Mouse (Mus musculus): Measurements from ENCODE around the gene Gm20388. TPM values are rescaled to one million over a fixed set of nuclear protein-coding genes. Genes with fewer than 3 reads are reported as not detected.
"Not testable (repeated sequence)": the region's sequence is repeated elsewhere in the genome, so short reads cannot be mapped to it uniquely, and the experiment has no call there.

Gene Gm20388
- polyA plus RNA-seq, 1 experiment from 2014 or later: 5.3 TPM

- no peak overlapping the region for H3K4me3 ChIP-seq (ENCODE audit: low read depth, low read length)
- no peak overlapping the region for H3K4me2 ChIP-seq
- H3K9ac ChIP-seq (ENCODE audit: low read depth, low read length): no peak overlapping the region
- H3K9me3 ChIP-seq (ENCODE audit: control insufficient read depth, low read length): no peaks in the 10 kb centered on the region
- peaks cover 6% of the 10 kb centered on the region; the same call in 1 of the 2 replicates for H3K36me3 ChIP-seq (ENCODE audit: control insufficient read depth, insufficient read depth, low read length)
- WGBS: 30% methylated on average over 7 of the region's 10 CpGs
- no peaks in the 10 kb centered on the region for H3K4me1 ChIP-seq (replicated peaks; ENCODE audit: control insufficient read depth, insufficient read depth, low read length)
- H3K27ac ChIP-seq (ENCODE audit: low read depth, low read length): no peak overlapping the region
- no peak for DNase-seq (ENCODE audit: low spot score)
- no peak for ATAC-seq (replicated peaks; ENCODE audit: low FRiP score)
- peaks cover 10% of the 10 kb centered on the region for H3K27me3 ChIP-seq (replicated peaks; ENCODE audit: control insufficient read depth, insufficient read depth, low read length)
These were observed 3626.3 kb downstream of the Gm20388 start for GRCm38 (mm10) chr8:123536990-123537380.

DNA sequence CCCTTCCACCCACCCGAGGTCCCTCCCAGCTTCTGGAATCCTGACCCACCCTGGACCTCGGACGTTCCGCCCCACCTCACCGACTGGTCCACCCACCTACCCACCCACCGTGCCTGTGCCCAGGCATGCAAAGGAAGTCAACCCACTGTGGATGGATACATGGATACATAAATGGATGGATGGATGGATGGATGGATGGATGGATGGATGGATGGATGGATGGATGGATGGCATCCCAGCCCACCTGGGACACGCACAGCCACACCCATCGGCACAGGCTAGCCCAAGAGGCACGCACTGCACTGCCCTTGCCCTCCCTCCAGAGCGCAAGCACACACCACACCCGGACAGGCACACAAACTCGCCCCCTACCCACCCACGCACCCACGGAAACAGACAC lies 3627.0 kb downstream of the Gm20388 start:
- not testable (repeated sequence) for H3K27ac ChIP-seq (ENCODE audit: low read depth, low read length); H3K9me3 ChIP-seq (ENCODE audit: control insufficient read depth, low read length); ATAC-seq (replicated peaks; ENCODE audit: low FRiP score); DNase-seq (ENCODE audit: low spot score); H3K36me3 ChIP-seq (ENCODE audit: control insufficient read depth, insufficient read depth, low read length); H3K4me2 ChIP-seq; H3K4me3 ChIP-seq (ENCODE audit: low read depth, low read length); H3K4me1 ChIP-seq (replicated peaks; ENCODE audit: control insufficient read depth, insufficient read depth, low read length); H3K9ac ChIP-seq (ENCODE audit: low read depth, low read length); H3K27me3 ChIP-seq (replicated peaks; ENCODE audit: control insufficient read depth, insufficient read depth, low read length)
- 74% methylated on average over 3 of the region's 14 CpGs for WGBS

DNA sequence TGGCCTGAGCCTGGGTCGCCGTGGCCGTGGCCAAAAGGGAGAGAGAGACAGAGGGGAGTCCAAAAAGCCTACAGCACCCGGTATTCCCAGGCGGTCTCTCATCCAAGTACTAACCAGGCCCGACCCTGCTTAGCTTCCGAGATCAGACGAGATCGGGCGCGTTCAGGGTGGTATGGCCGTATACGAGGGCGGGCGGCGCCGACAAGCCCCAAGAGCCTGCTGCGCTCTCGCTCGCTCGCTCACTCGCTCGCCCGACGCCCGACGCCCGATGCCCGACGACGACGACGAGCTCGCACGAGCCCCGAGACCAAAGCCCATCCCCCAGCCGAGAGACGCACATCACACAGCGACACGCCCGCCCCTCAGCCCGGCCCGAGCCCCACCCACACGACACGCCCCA lies 3653.6 kb downstream of the Gm20388 start:
- H3K9me3 ChIP-seq (ENCODE audit: control insufficient read depth, low read length); H3K4me1 ChIP-seq (replicated peaks; ENCODE audit: control insufficient read depth, insufficient read depth, low read length); H3K9ac ChIP-seq (ENCODE audit: low read depth, low read length); DNase-seq (ENCODE audit: low spot score); H3K27me3 ChIP-seq (replicated peaks; ENCODE audit: control insufficient read depth, insufficient read depth, low read length); H3K27ac ChIP-seq (ENCODE audit: low read depth, low read length); ATAC-seq (replicated peaks; ENCODE audit: low FRiP score); H3K36me3 ChIP-seq (ENCODE audit: control insufficient read depth, insufficient read depth, low read length); H3K4me3 ChIP-seq (ENCODE audit: low read depth, low read length); H3K4me2 ChIP-seq: not testable (repeated sequence)
- WGBS: no CpG with 5 or more reads among the region's 45 CpGs

DNA sequence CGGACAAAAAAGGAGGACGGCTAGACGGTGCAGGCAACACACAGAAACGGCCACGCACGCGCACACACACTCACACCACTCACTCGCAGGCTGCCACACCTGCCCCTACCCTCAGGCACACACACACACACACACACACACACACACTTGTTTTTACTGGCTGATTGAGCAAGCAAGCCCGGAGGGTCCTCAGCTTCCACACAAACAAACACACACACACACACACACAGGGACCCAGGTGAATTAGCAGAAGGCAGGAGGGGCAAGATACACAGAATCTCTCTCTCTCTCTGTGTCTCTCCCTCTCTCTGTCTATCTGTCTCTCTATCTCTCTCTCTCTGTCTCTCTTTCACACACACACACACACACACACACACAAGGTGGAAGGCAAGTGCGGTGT lies 3664.7 kb downstream of the Gm20388 start:
- H3K4me3 ChIP-seq (ENCODE audit: low read depth, low read length); H3K27me3 ChIP-seq (replicated peaks; ENCODE audit: control insufficient read depth, insufficient read depth, low read length); H3K27ac ChIP-seq (ENCODE audit: low read depth, low read length); H3K36me3 ChIP-seq (ENCODE audit: control insufficient read depth, insufficient read depth, low read length); H3K9ac ChIP-seq (ENCODE audit: low read depth, low read length); H3K4me1 ChIP-seq (replicated peaks; ENCODE audit: control insufficient read depth, insufficient read depth, low read length); H3K4me2 ChIP-seq; DNase-seq (ENCODE audit: low spot score); ATAC-seq (replicated peaks; ENCODE audit: low FRiP score); H3K9me3 ChIP-seq (ENCODE audit: control insufficient read depth, low read length): not testable (repeated sequence)
- WGBS: 40% methylated on average over 1 of the region's 10 CpGs

- ATAC-seq (replicated peaks; ENCODE audit: low FRiP score); DNase-seq (ENCODE audit: low spot score); H3K9ac ChIP-seq (ENCODE audit: low read depth, low read length); H3K36me3 ChIP-seq (ENCODE audit: control insufficient read depth, insufficient read depth, low read length); H3K27ac ChIP-seq (ENCODE audit: low read depth, low read length); H3K4me2 ChIP-seq; H3K27me3 ChIP-seq (replicated peaks; ENCODE audit: control insufficient read depth, insufficient read depth, low read length); H3K4me1 ChIP-seq (replicated peaks; ENCODE audit: control insufficient read depth, insufficient read depth, low read length); H3K9me3 ChIP-seq (ENCODE audit: control insufficient read depth, low read length); H3K4me3 ChIP-seq (ENCODE audit: low read depth, low read length): not testable (repeated sequence)
- 72% methylated on average over 12 of the region's 19 CpGs for WGBS
These were observed 3690.1 kb downstream of the Gm20388 start for GRCm38 (mm10) chr8:123600666-123601172.

- not testable (repeated sequence) for H3K27ac ChIP-seq (ENCODE audit: low read depth, low read length); H3K4me3 ChIP-seq (ENCODE audit: low read depth, low read length); ATAC-seq (replicated peaks; ENCODE audit: low FRiP score); H3K9ac ChIP-seq (ENCODE audit: low read depth, low read length); H3K4me2 ChIP-seq; H3K4me1 ChIP-seq (replicated peaks; ENCODE audit: control insufficient read depth, insufficient read depth, low read length); H3K27me3 ChIP-seq (replicated peaks; ENCODE audit: control insufficient read depth, insufficient read depth, low read length); DNase-seq (ENCODE audit: low spot score); H3K36me3 ChIP-seq (ENCODE audit: control insufficient read depth, insufficient read depth, low read length); H3K9me3 ChIP-seq (ENCODE audit: control insufficient read depth, low read length)
- no CpG with 5 or more reads among the region's 40 CpGs for WGBS
These were observed 3690.8 kb downstream of the Gm20388 start for GRCm38 (mm10) chr8:123601457-123601856.

DNA sequence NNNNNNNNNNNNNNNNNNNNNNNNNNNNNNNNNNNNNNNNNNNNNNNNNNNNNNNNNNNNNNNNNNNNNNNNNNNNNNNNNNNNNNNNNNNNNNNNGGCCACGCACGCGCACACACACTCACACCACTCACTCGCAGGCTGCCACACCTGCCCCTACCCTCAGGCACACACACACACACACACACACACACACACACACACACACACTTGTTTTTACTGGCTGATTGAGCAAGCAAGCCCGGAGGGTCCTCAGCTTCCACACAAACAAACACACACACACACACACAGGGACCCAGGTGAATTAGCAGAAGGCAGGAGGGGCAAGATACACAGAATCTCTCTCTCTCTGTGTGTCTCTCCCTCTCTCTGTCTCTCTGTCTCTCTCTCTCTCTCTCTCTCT lies 3702.0 kb downstream of the Gm20388 start:
- not testable (repeated sequence) for DNase-seq (ENCODE audit: low spot score); H3K4me3 ChIP-seq (ENCODE audit: low read depth, low read length); H3K4me1 ChIP-seq (replicated peaks; ENCODE audit: control insufficient read depth, insufficient read depth, low read length); H3K27me3 ChIP-seq (replicated peaks; ENCODE audit: control insufficient read depth, insufficient read depth, low read length); H3K27ac ChIP-seq (ENCODE audit: low read depth, low read length); H3K9ac ChIP-seq (ENCODE audit: low read depth, low read length); H3K36me3 ChIP-seq (ENCODE audit: control insufficient read depth, insufficient read depth, low read length); H3K9me3 ChIP-seq (ENCODE audit: control insufficient read depth, low read length); ATAC-seq (replicated peaks; ENCODE audit: low FRiP score); H3K4me2 ChIP-seq
- WGBS: 40% methylated on average over 1 of the region's 5 CpGs

GRCm38 (mm10) chr8:123623523-123623922 lies 3712.9 kb downstream of the Gm20388 start:
- not testable (repeated sequence) for H3K4me2 ChIP-seq; H3K27ac ChIP-seq (ENCODE audit: low read depth, low read length); H3K4me1 ChIP-seq (replicated peaks; ENCODE audit: control insufficient read depth, insufficient read depth, low read length); H3K9me3 ChIP-seq (ENCODE audit: control insufficient read depth, low read length); DNase-seq (ENCODE audit: low spot score); H3K4me3 ChIP-seq (ENCODE audit: low read depth, low read length); H3K36me3 ChIP-seq (ENCODE audit: control insufficient read depth, insufficient read depth, low read length); H3K9ac ChIP-seq (ENCODE audit: low read depth, low read length)
- peaks cover 25% of the 10 kb centered on the region for H3K27me3 ChIP-seq (replicated peaks; ENCODE audit: control insufficient read depth, insufficient read depth, low read length)
- ATAC-seq (replicated peaks; ENCODE audit: low FRiP score): 0 out of 2 replicates have a peak, but pooled peaks have one; percentile 56
- no CpG with 5 or more reads among the region's 39 CpGs for WGBS

GRCm38 (mm10) chr8:123624274-123624673 lies 3713.6 kb downstream of the Gm20388 start:
- WGBS: 60% methylated on average over 5 of the region's 5 CpGs
- DNase-seq (ENCODE audit: low spot score) (no peak), ATAC-seq (replicated peaks; ENCODE audit: low FRiP score) (no peak)
- Histone ChIP-seq H3K4me3 (ENCODE audit: low read depth, low read length) (no peak overlapping the region), H3K4me2 (no peak overlapping the region), H3K9ac (ENCODE audit: low read depth, low read length) (no peak overlapping the region), H3K9me3 (ENCODE audit: control insufficient read depth, low read length) (no peaks in the 10 kb centered on the region), H3K36me3 (ENCODE audit: control insufficient read depth, insufficient read depth, low read length) (no peaks in the 10 kb centered on the region), H3K4me1 (replicated peaks; ENCODE audit: control insufficient read depth, insufficient read depth, low read length) (peaks cover 6% of the 10 kb centered on the region; the same call in 1 of the 2 replicates), H3K27ac (ENCODE audit: low read depth, low read length) (no peak overlapping the region), H3K27me3 (replicated peaks; ENCODE audit: control insufficient read depth, insufficient read depth, low read length) (peaks cover 28% of the 10 kb centered on the region)
